ENCODE assay signal across 15 mouse cellular contexts in genomic region chr2:33435036-33435650, GRCm38 (mm10). TPM values are rescaled to one million over a fixed set of nuclear protein-coding genes. Genes with fewer than 3 reads are reported as not detected.
DNase-seq lines count a peak whose midpoint lies in the region; ATAC-seq and TF ChIP-seq lines count a peak whose summit lies in the region.
"Had no signal": no experiment of that assay in that cellular context is flagged by ENCODE, and none has a peak within 500 bp of the region (broad histone marks: within the 10 kb centered on the region; RNA-seq: fewer than 3 reads in every experiment).

No protein-coding gene starts in this region.

- no peak overlapping the region for H3K4me3 ChIP-seq in layer of hippocampus, adult 2 months
- no peak overlapping the region for H3K4me3 ChIP-seq in neural tube, embryonic 13.5 days
- H3K4me3 ChIP-seq: myocyte had no signal

- WGBS in neural tube, embryonic 13.5 days, result 45% methylated on average over 8 of the region's 8 CpGs

- peaks cover 3% of the 10 kb centered on the region; the same call in 1 of the 2 replicates for H3K27me3 ChIP-seq in neural tube, embryonic 13.5 days
- H3K27me3 ChIP-seq: heart, embryonic 15.5 days had no signal

- H3K4me2 ChIP-seq in neural tube, embryonic 13.5 days, result peak overlapping the region; percentile 52

- H3K27ac ChIP-seq in layer of hippocampus, adult 2 months, result peak overlapping the region; percentile 23; the same call in 1 of the 2 replicates
- H3K27ac ChIP-seq in neural tube, embryonic 13.5 days (replicated peaks), result no peak overlapping the region

- 0 out of 2 replicates have a peak overlapping the region, but pooled peaks have one; percentile 60 for H3K9ac ChIP-seq in neural tube, embryonic 13.5 days
- H3K9ac ChIP-seq: embryonic facial prominence, embryonic 15.5 days had no signal

- ATAC-seq in neural tube, embryonic 13.5 days (ENCODE audit: low read depth), result no peak
- ATAC-seq: intestine, embryonic 16.5 days had no signal

- H3K4me1 ChIP-seq in neural tube, embryonic 13.5 days (replicated peaks), result peaks cover 48% of the 10 kb centered on the region

- no peaks in the 10 kb centered on the region for H3K9me3 ChIP-seq in neural tube, embryonic 13.5 days
- H3K9me3 ChIP-seq: embryonic facial prominence, embryonic 15.5 days; heart, embryonic 15.5 days had no signal

- TF ChIP-seq CTCF in layer of hippocampus, adult 2 months (conservative IDR thresholded peaks at IDR 0.05), result no peak

- H3K36me3 ChIP-seq in neural tube, embryonic 13.5 days, result no peaks in the 10 kb centered on the region
- H3K36me3 ChIP-seq: embryonic facial prominence, embryonic 15.5 days; heart, embryonic 15.5 days had no signal

- DNase-seq in cerebellum, postnatal 10 days, result peak; percentile 64 to 67
- DNase-seq in cerebellum, adult 9-10 months, result no peak
- DNase-seq in layer of hippocampus, adult 2 months (ENCODE audit: low spot score in 2 of 2), result no peak
- DNase-seq in layer of hippocampus, adult 9-11 months, result no peak
- peak; percentile 65 for DNase-seq in ZHBTc4 (ENCODE audit: low read depth, low spot score)
- no peak for DNase-seq in ovary, postnatal 14 days (ENCODE audit: low spot score)
- no peak for DNase-seq in kidney, postnatal 14 days
- DNase-seq: adrenal gland, postnatal 14 days; cerebellum, adult 11 months; right cerebral cortex, adult 18-20 months had no signal

RNA-seq across cellular contexts. Expression of gene Zbtb34, which starts 4.0 kb away (rescaled TPM):
- 10 to 100 TPM; 13.9 to 14.8 TPM for total RNA-seq in layer of hippocampus, adult 2 months (2021)
- polyA plus RNA-seq in neural tube, embryonic 13.5 days (2015; fragmentation: Nextera tagmentation; extraction: Ambion mirVana), result 7.3 and 8.7 TPM in 2 replicates

RNA-seq across cellular contexts. Expression of gene Zbtb43, which starts 33.2 kb away (rescaled TPM):
- 10 to 100 TPM; 24.1 to 27.4 TPM for total RNA-seq in layer of hippocampus, adult 2 months (2021)
- polyA plus RNA-seq in neural tube, embryonic 13.5 days (2015; fragmentation: Nextera tagmentation; extraction: Ambion mirVana), result 23.6 and 24.3 TPM in 2 replicates

Comparison
In these comparisons a context has a peak if more than half of its experiments do, and no peak if none do; other contexts are left out.
1. DNase-seq: peak in cerebellum, postnatal 10 days (2 of 2) and ZHBTc4 (single experiment); none in cerebellum, adult 9-10 months (single experiment), layer of hippocampus, adult 2 months (0 of 2), layer of hippocampus, adult 9-11 months (single experiment), ovary, postnatal 14 days (single experiment) and kidney, postnatal 14 days (single experiment).